ENCODE assay signal across 8 mouse cellular contexts in the genomic region with DNA sequence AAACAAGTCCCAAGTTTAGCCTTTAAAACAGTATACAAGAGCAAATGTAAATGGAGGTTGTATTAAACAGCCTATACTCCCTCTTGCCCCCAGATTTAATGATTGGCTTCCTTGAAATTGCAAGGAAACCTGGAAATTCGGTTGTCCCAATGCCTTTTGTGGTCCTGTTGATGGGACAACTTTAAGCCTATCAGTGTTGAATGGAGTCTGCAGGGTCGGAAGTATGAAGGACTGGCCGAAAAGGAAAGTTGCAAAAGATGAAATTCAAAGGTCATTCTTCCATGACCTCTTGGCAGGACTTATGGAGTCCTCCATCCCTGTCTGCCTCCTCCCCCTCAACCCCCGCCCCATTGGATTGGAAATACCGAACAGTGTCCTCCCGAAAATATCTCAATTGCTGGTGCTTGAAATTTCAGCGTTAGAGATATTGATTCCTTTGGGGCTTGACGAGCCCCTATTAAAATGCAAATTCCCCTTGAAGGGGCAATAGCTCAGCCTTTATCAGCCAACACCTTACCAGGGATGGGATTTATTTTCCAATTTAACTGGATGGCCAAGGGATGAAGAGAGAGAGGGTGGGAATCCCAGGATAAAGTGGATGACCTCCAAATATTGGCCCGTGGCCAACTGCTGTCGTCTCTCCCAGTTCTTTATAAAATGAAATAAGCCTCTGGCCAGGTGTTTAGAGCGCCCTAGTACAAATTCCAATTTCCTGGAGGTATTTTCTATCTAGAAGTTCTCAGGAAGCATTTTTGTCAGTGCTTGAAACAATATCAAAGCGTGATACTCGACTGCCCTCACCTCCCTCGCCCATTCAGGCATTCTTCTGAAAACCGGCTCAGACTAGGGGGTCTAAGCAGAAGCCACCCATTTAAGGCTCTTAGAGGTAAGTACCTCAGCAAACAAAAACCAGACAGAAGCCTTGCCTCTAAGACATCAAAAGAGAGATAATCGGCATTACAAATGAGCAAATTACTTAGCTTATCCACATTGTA. TPM values are rescaled to one million over a fixed set of nuclear protein-coding genes. Genes with fewer than 3 reads are reported as not detected.
DNase-seq lines count a peak whose midpoint lies in the region; ATAC-seq and TF ChIP-seq lines count a peak whose summit lies in the region.

No protein-coding gene starts in this region.

- peak overlapping the region; percentile 91 for H3K4me3 ChIP-seq in E14TG2a.4 (replicated peaks; ENCODE audit: low read length)
- H3K4me3 ChIP-seq in forebrain, embryonic 13.5 days = peak overlapping the region; percentile 61
- peak overlapping the region; percentile 71 for H3K4me3 ChIP-seq in limb, embryonic 14.5 days (replicated peaks; ENCODE audit: low read length)

- H3K4me2 ChIP-seq in forebrain, embryonic 13.5 days = peak overlapping the region; percentile 91
- peak overlapping the region; percentile 92 for H3K4me2 ChIP-seq in limb, embryonic 14.5 days (replicated peaks; ENCODE audit: low read depth, low read length, severe bottlenecking)

- peak; percentile 55 for DNase-seq in heart, adult 11 months
- DNase-seq in heart, postnatal 14 days = no peak
- no peak for DNase-seq in limb, embryonic 14.5 days (ENCODE audit: low spot score)
- DNase-seq in adrenal gland, postnatal 4 days (ENCODE audit: low spot score in 2 of 2) = no peak
- no peak for DNase-seq in thymus, adult 18-20 months

- TF ChIP-seq CTCF in E14TG2a.4 (conservative IDR thresholded peaks at IDR 0.05; ENCODE audit: low read length) = no peak

- peaks cover 23% of the 10 kb centered on the region for H3K4me1 ChIP-seq in E14TG2a.4 (replicated peaks; ENCODE audit: low read depth, low read length)
- H3K4me1 ChIP-seq in forebrain, embryonic 13.5 days = peaks cover 14% of the 10 kb centered on the region; the same call in 1 of the 2 replicates
- H3K4me1 ChIP-seq in limb, embryonic 14.5 days (ENCODE audit: control insufficient read depth, insufficient read depth, low read length) = peaks cover 3% of the 10 kb centered on the region; the same call in 1 of the 2 replicates

- H3K36me3 ChIP-seq in E14TG2a.4 (ENCODE audit: insufficient read depth, low read length) = no peaks in the 10 kb centered on the region
- no peaks in the 10 kb centered on the region for H3K36me3 ChIP-seq in forebrain, embryonic 13.5 days (ENCODE audit: poor library complexity, severe bottlenecking)
- no peaks in the 10 kb centered on the region for H3K36me3 ChIP-seq in limb, embryonic 14.5 days (ENCODE audit: control insufficient read depth, insufficient read depth, low read length)

- no peak overlapping the region for H3K27ac ChIP-seq in forebrain, embryonic 13.5 days
- no peak overlapping the region for H3K27ac ChIP-seq in limb, embryonic 14.5 days (replicated peaks; ENCODE audit: low read depth, low read length)

- no peak for ATAC-seq in forebrain, embryonic 13.5 days
- no peak for ATAC-seq in limb, embryonic 14.5 days (ENCODE audit: low FRiP score, low read depth)
- ATAC-seq in megakaryocyte progenitor cell, adult 5-6 weeks (replicated peaks; ENCODE audit: poor library complexity) = no peak

- peak overlapping the region; percentile 65; the same call in 1 of the 2 replicates for H3K9ac ChIP-seq in forebrain, embryonic 13.5 days
- H3K9ac ChIP-seq in limb, embryonic 14.5 days (ENCODE audit: low read depth, low read length, severe bottlenecking) = peak overlapping the region; percentile 77; the same call in 1 of the 2 replicates

- 5% methylated on average over 16 of the region's 16 CpGs for WGBS in forebrain, embryonic 13.5 days
- 13% methylated on average over 16 of the region's 16 CpGs for WGBS in limb, embryonic 14.5 days

- intact Hi-C loops in heart, postnatal 14 days (cut with DNase I) = no loop called here

- peaks cover 6% of the 10 kb centered on the region for H3K9me3 ChIP-seq in E14TG2a.4 (ENCODE audit: low read length)
- no peaks in the 10 kb centered on the region for H3K9me3 ChIP-seq in forebrain, embryonic 13.5 days (replicated peaks)
- H3K9me3 ChIP-seq in limb, embryonic 14.5 days (ENCODE audit: control insufficient read depth, low read length) = 0 out of 2 replicates have a peak, but pooled peaks cover 3% of the 10 kb centered on the region

- no peak for TF ChIP-seq POLR2A in limb, embryonic 14.5 days (IDR thresholded peaks at IDR 0.05; ENCODE audit: borderline replicate concordance, extremely low read depth, insufficient read depth, insufficient read length)

- H3K27me3 ChIP-seq in E14TG2a.4 (ENCODE audit: insufficient read depth, low read length) = peaks cover 54% of the 10 kb centered on the region
- H3K27me3 ChIP-seq in forebrain, embryonic 13.5 days = peaks cover 55% of the 10 kb centered on the region
- peaks cover 32% of the 10 kb centered on the region for H3K27me3 ChIP-seq in limb, embryonic 14.5 days (ENCODE audit: control insufficient read depth, insufficient read depth, low read length)

RNA-seq across cellular contexts. Expression of gene Fam189a1, which starts 1.0 kb away (rescaled TPM):
- total RNA-seq in heart, postnatal 14 days (2021) = not detected
- polyA plus RNA-seq in forebrain, embryonic 13.5 days (2015; fragmentation: Nextera tagmentation; extraction: Ambion mirVana) = 3.0 and 3.8 TPM in 2 replicates
- 15.1 and 28.9 TPM in 2 replicates for polyA plus RNA-seq in limb, embryonic 14.5 days (2012; rRNA removed)
- polyA plus RNA-seq in limb, embryonic 14.5 days (2014; fragmentation: Nextera tagmentation; extraction: Ambion mirVana) = 7.4 and 9.4 TPM in 2 replicates
- total RNA-seq in adrenal gland, postnatal 4 days (2021) = 1 to 10 TPM in 1 of 2 experiments, under 1 TPM in 1; 0.84 to 1.2 TPM
- total RNA-seq in megakaryocyte progenitor cell, adult 5-6 weeks (2015) = not detected in 2 replicates
- total RNA-seq in megakaryocyte progenitor cell, adult 5-6 weeks (2017) = not detected in 2 replicates
